Mouse (Mus musculus): Measurements from ENCODE around the gene Cldn20.

- no peak for TF ChIP-seq CTCF (IDR thresholded peaks at IDR 0.05; ENCODE audit: low read depth, low read length)
- no peak for TF ChIP-seq GATA1 (IDR thresholded peaks at IDR 0.05; ENCODE audit: borderline replicate concordance, low read length)
Observed at GRCm38 (mm10) chr17:3498580-3498979, 33.8 kb upstream of the Cldn20 start.

Measured in G1E (cell line).